Mouse (Mus musculus): ENCODE data around the gene Vapa. TPM values are rescaled to one million over a fixed set of nuclear protein-coding genes. Genes with fewer than 3 reads are reported as not detected.

Gene Vapa
- polyA plus RNA-seq, 1 experiment: 32.9 TPM

DNA sequence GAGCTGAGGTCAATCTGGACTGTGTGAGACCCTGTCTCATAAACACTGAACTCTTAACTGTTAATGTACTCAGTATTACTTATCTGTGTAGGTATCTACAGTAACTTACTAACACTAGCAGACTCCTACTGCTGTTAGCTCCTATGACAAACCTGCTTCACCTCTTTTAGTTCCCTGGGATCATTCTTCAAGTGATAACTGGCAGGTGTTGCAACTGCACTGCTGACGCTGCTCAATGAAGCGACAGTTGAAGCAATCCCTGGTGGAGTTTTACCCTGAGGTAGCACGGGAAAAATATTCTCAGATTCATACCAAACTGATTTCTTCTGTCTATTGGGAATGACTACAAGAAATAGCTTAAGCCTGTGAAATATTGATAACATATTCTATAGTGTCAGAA, 26.5 kb downstream of the Vapa start:
- no peak for DNase-seq
- H3K27ac ChIP-seq (ENCODE audit: control insufficient read depth, insufficient read depth, low read length): no peak overlapping the region
- H3K4me1 ChIP-seq (replicated peaks; ENCODE audit: control insufficient read depth, insufficient read depth, low read length): no peaks in the 10 kb centered on the region
- peaks cover 19% of the 10 kb centered on the region for H3K36me3 ChIP-seq (ENCODE audit: control insufficient read depth, insufficient read depth, low read length)
- WGBS: 97% methylated on average over 3 of the region's 3 CpGs
- H3K4me3 ChIP-seq (ENCODE audit: control insufficient read depth, insufficient read depth, low read length): no peak overlapping the region
- no peaks in the 10 kb centered on the region for H3K27me3 ChIP-seq (ENCODE audit: control insufficient read depth, insufficient read depth, low read length)
- TF ChIP-seq POLR2A (IDR thresholded peaks at IDR 0.05; ENCODE audit: control insufficient read depth, extremely low read depth, insufficient read depth, low read length, poor library complexity): no peak

GRCm38 (mm10) chr17:65581440-65581839, 31.9 kb downstream of the Vapa start:
- no peak for TF ChIP-seq CTCF (IDR thresholded peaks at IDR 0.05; ENCODE audit: borderline replicate concordance, control insufficient read depth, extremely low read depth, insufficient read depth, low read length, poor library complexity)
- TF ChIP-seq POLR2A (IDR thresholded peaks at IDR 0.05; ENCODE audit: control insufficient read depth, extremely low read depth, insufficient read depth, low read length, poor library complexity): no peak
- Histone ChIP-seq H3K27ac (ENCODE audit: control insufficient read depth, insufficient read depth, low read length) (no peak overlapping the region), H3K27me3 (ENCODE audit: control insufficient read depth, insufficient read depth, low read length) (no peaks in the 10 kb centered on the region), H3K36me3 (ENCODE audit: control insufficient read depth, insufficient read depth, low read length) (peaks cover 37% of the 10 kb centered on the region), H3K4me3 (ENCODE audit: control insufficient read depth, insufficient read depth, low read length) (no peak overlapping the region), H3K4me1 (replicated peaks; ENCODE audit: control insufficient read depth, insufficient read depth, low read length) (no peaks in the 10 kb centered on the region)
- no peak for DNase-seq
- WGBS: 98% methylated on average over 5 of the region's 5 CpGs

- H3K36me3 ChIP-seq (ENCODE audit: control insufficient read depth, insufficient read depth, low read length): peaks cover 36% of the 10 kb centered on the region
- no peak overlapping the region for H3K4me3 ChIP-seq (ENCODE audit: control insufficient read depth, insufficient read depth, low read length)
- H3K27ac ChIP-seq (ENCODE audit: control insufficient read depth, insufficient read depth, low read length): no peak overlapping the region
- no peak for DNase-seq
- no peaks in the 10 kb centered on the region for H3K27me3 ChIP-seq (ENCODE audit: control insufficient read depth, insufficient read depth, low read length)
- no peaks in the 10 kb centered on the region for H3K4me1 ChIP-seq (replicated peaks; ENCODE audit: control insufficient read depth, insufficient read depth, low read length)
- TF ChIP-seq POLR2A (IDR thresholded peaks at IDR 0.05; ENCODE audit: control insufficient read depth, extremely low read depth, insufficient read depth, low read length, poor library complexity) (no peak), CTCF (IDR thresholded peaks at IDR 0.05; ENCODE audit: borderline replicate concordance, control insufficient read depth, extremely low read depth, insufficient read depth, low read length, poor library complexity) (no peak)
- WGBS: 97% methylated on average over 7 of the region's 7 CpGs
Measured at GRCm38 (mm10) chr17:65579766-65580165, 33.6 kb downstream of the Vapa start.

GRCm38 (mm10) chr17:65575339-65575738, 38.0 kb downstream of the Vapa start:
- H3K4me1 ChIP-seq (replicated peaks; ENCODE audit: control insufficient read depth, insufficient read depth, low read length): no peaks in the 10 kb centered on the region
- DNase-seq: peak; percentile 18
- no peaks in the 10 kb centered on the region for H3K27me3 ChIP-seq (ENCODE audit: control insufficient read depth, insufficient read depth, low read length)
- WGBS: 50% methylated on average over 1 of the region's 1 CpGs
- H3K4me3 ChIP-seq (ENCODE audit: control insufficient read depth, insufficient read depth, low read length): no peak overlapping the region
- H3K36me3 ChIP-seq (ENCODE audit: control insufficient read depth, insufficient read depth, low read length): peaks cover 13% of the 10 kb centered on the region
- TF ChIP-seq CTCF (IDR thresholded peaks at IDR 0.05; ENCODE audit: borderline replicate concordance, control insufficient read depth, extremely low read depth, insufficient read depth, low read length, poor library complexity) (no peak), POLR2A (IDR thresholded peaks at IDR 0.05; ENCODE audit: control insufficient read depth, extremely low read depth, insufficient read depth, low read length, poor library complexity) (no peak)
- no peak overlapping the region for H3K27ac ChIP-seq (ENCODE audit: control insufficient read depth, insufficient read depth, low read length)

GRCm38 (mm10) chr17:65574850-65575249, 38.5 kb downstream of the Vapa start:
- 77% methylated on average over 8 of the region's 8 CpGs for WGBS

GRCm38 (mm10) chr17:65571866-65572265, 41.5 kb downstream of the Vapa start:
- H3K4me3 ChIP-seq (ENCODE audit: control insufficient read depth, insufficient read depth, low read length): no peak overlapping the region
- no peak for TF ChIP-seq POLR2A (IDR thresholded peaks at IDR 0.05; ENCODE audit: control insufficient read depth, extremely low read depth, insufficient read depth, low read length, poor library complexity)
- no peak for TF ChIP-seq CTCF (IDR thresholded peaks at IDR 0.05; ENCODE audit: borderline replicate concordance, control insufficient read depth, extremely low read depth, insufficient read depth, low read length, poor library complexity)
- no peaks in the 10 kb centered on the region for H3K4me1 ChIP-seq (replicated peaks; ENCODE audit: control insufficient read depth, insufficient read depth, low read length)
- no peaks in the 10 kb centered on the region for H3K27me3 ChIP-seq (ENCODE audit: control insufficient read depth, insufficient read depth, low read length)
- H3K27ac ChIP-seq (ENCODE audit: control insufficient read depth, insufficient read depth, low read length): no peak overlapping the region; the same call in 1 of the 2 replicates
- 94% methylated on average over 9 of the region's 9 CpGs for WGBS
- no peaks in the 10 kb centered on the region for H3K36me3 ChIP-seq (ENCODE audit: control insufficient read depth, insufficient read depth, low read length)
- no peak for DNase-seq

More at GRCm38 (mm10) chr17:65574850-65575249, 38.5 kb downstream of the Vapa start:
- Histone ChIP-seq H3K27ac (ENCODE audit: control insufficient read depth, insufficient read depth, low read length) (no peak overlapping the region), H3K27me3 (ENCODE audit: control insufficient read depth, insufficient read depth, low read length) (no peaks in the 10 kb centered on the region), H3K4me1 (replicated peaks; ENCODE audit: control insufficient read depth, insufficient read depth, low read length) (no peaks in the 10 kb centered on the region), H3K36me3 (ENCODE audit: control insufficient read depth, insufficient read depth, low read length) (peaks cover 9% of the 10 kb centered on the region), H3K4me3 (ENCODE audit: control insufficient read depth, insufficient read depth, low read length) (no peak overlapping the region)
- TF ChIP-seq POLR2A (IDR thresholded peaks at IDR 0.05; ENCODE audit: control insufficient read depth, extremely low read depth, insufficient read depth, low read length, poor library complexity): no peak
- TF ChIP-seq CTCF (IDR thresholded peaks at IDR 0.05; ENCODE audit: borderline replicate concordance, control insufficient read depth, extremely low read depth, insufficient read depth, low read length, poor library complexity): no peak
- no peak for DNase-seq

- DNase-seq: no peak
- TF ChIP-seq POLR2A (IDR thresholded peaks at IDR 0.05; ENCODE audit: control insufficient read depth, extremely low read depth, insufficient read depth, low read length, poor library complexity) (no peak), CTCF (IDR thresholded peaks at IDR 0.05; ENCODE audit: borderline replicate concordance, control insufficient read depth, extremely low read depth, insufficient read depth, low read length, poor library complexity) (no peak)
- no peaks in the 10 kb centered on the region for H3K27me3 ChIP-seq (ENCODE audit: control insufficient read depth, insufficient read depth, low read length)
- H3K4me3 ChIP-seq (ENCODE audit: control insufficient read depth, insufficient read depth, low read length): no peak overlapping the region
- H3K27ac ChIP-seq (ENCODE audit: control insufficient read depth, insufficient read depth, low read length): no peak overlapping the region
- H3K4me1 ChIP-seq (replicated peaks; ENCODE audit: control insufficient read depth, insufficient read depth, low read length): no peaks in the 10 kb centered on the region
- 97% methylated on average over 8 of the region's 8 CpGs for WGBS
- no peaks in the 10 kb centered on the region for H3K36me3 ChIP-seq (ENCODE audit: control insufficient read depth, insufficient read depth, low read length)
Measured at GRCm38 (mm10) chr17:65571466-65571865, 41.9 kb downstream of the Vapa start.

All from thymus, adult 2 months (tissue).